Mouse (Mus musculus): ENCODE data around the gene Man2a1. TPM values are rescaled to one million over a fixed set of nuclear protein-coding genes. Genes with fewer than 3 reads are reported as not detected.

Man2a1 gene
- total and polyA plus RNA-seq, 2 experiments from 2014 or later: 3.2 to 19.0 TPM

GRCm38 (mm10) chr17:64641376-64641775, 40.8 kb downstream of the Man2a1 start:
- DNase-seq (ENCODE audit: low spot score) (no peak), ATAC-seq (ENCODE audit: low FRiP score) (no peak)
- H3K9me3 ChIP-seq (ENCODE audit: low read length): no peaks in the 10 kb centered on the region
- H3K36me3 ChIP-seq (ENCODE audit: insufficient read depth, low read length): no peaks in the 10 kb centered on the region
- TF ChIP-seq CTCF (IDR thresholded peaks at IDR 0.05): no peak
- H3K4me2 ChIP-seq (ENCODE audit: low read depth, low read length, poor library complexity, severe bottlenecking): no peak overlapping the region
- no peak overlapping the region for H3K9ac ChIP-seq (replicated peaks; ENCODE audit: low read length, poor library complexity, severe bottlenecking)
- 83% methylated on average over 3 of the region's 3 CpGs for WGBS
- H3K4me1 ChIP-seq (ENCODE audit: insufficient read depth, low read length): peaks cover 2% of the 10 kb centered on the region; the same call in 1 of the 2 replicates
- no peaks in the 10 kb centered on the region for H3K27me3 ChIP-seq (ENCODE audit: insufficient read depth, low read length)
- H3K4me3 ChIP-seq (ENCODE audit: low read depth, low read length): no peak overlapping the region
- no peak overlapping the region for H3K27ac ChIP-seq (ENCODE audit: low read depth, low read length)

- no peak for TF ChIP-seq CTCF (IDR thresholded peaks at IDR 0.05)
- 31% methylated on average over 7 of the region's 7 CpGs for WGBS
Observed at GRCm38 (mm10) chr17:64643644-64644043, 43.1 kb downstream of the Man2a1 start.

DNA sequence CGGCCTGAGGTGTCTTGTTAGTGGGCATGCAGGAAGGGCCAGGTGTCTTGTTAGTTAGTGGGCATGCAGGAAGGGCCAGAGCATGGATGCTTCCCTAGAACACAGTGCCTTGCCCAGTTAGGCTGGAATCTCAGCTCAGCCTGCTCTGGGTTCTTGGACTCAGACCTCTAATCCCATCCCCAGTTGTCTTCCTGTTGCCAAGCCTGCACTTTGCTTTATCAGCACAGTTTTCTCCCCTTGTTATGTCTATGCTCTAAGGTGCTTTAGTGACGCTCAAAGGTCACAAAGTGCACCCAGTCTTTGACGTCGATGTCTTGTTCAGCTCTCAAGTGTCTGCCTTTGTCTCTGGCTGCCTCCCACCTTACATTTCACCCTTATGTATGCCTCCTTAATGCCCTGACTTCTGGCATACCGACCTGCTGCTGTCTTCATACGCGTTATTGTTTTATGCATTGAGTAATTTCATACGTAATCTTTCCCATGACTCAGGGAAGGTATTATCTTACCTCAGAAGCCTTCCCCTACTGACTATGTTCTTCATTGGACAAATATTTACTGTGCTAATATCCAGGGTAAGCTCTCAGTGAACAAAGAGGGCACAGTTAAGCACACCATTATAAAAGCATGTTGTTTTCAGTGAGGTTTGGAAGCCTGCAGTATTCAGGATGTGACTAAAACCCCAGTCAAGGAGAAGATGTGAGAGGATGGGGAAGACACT, 44.5 kb downstream of the Man2a1 start:
- DNase-seq (ENCODE audit: low spot score) (no peak), ATAC-seq (ENCODE audit: low FRiP score) (no peak)
- 83% methylated on average over 8 of the region's 8 CpGs for WGBS
- no peak overlapping the region for H3K27ac ChIP-seq (ENCODE audit: low read depth, low read length)
- H3K4me3 ChIP-seq (ENCODE audit: low read depth, low read length): no peak overlapping the region
- no peaks in the 10 kb centered on the region for H3K27me3 ChIP-seq (ENCODE audit: insufficient read depth, low read length)
- H3K4me2 ChIP-seq (ENCODE audit: low read depth, low read length, poor library complexity, severe bottlenecking): no peak overlapping the region
- no peak overlapping the region for H3K9ac ChIP-seq (replicated peaks; ENCODE audit: low read length, poor library complexity, severe bottlenecking)
- H3K9me3 ChIP-seq (ENCODE audit: low read length): no peaks in the 10 kb centered on the region
- no peak for TF ChIP-seq CTCF (IDR thresholded peaks at IDR 0.05)
- H3K4me1 ChIP-seq (ENCODE audit: insufficient read depth, low read length): peaks cover 2% of the 10 kb centered on the region; the same call in 1 of the 2 replicates
- no peaks in the 10 kb centered on the region for H3K36me3 ChIP-seq (ENCODE audit: insufficient read depth, low read length)

More at GRCm38 (mm10) chr17:64643644-64644043, 43.1 kb downstream of the Man2a1 start:
- Histone ChIP-seq H3K27ac (ENCODE audit: low read depth, low read length) (no peak overlapping the region), H3K36me3 (ENCODE audit: insufficient read depth, low read length) (no peaks in the 10 kb centered on the region), H3K27me3 (ENCODE audit: insufficient read depth, low read length) (no peaks in the 10 kb centered on the region), H3K4me2 (ENCODE audit: low read depth, low read length, poor library complexity, severe bottlenecking) (no peak overlapping the region), H3K4me3 (ENCODE audit: low read depth, low read length) (no peak overlapping the region), H3K9ac (replicated peaks; ENCODE audit: low read length, poor library complexity, severe bottlenecking) (no peak overlapping the region), H3K4me1 (ENCODE audit: insufficient read depth, low read length) (peaks cover 2% of the 10 kb centered on the region; the same call in 1 of the 2 replicates), H3K9me3 (ENCODE audit: low read length) (no peaks in the 10 kb centered on the region)
- DNase-seq (ENCODE audit: low spot score) (no peak), ATAC-seq (ENCODE audit: low FRiP score) (no peak; the same call in 1 of the 2 replicates)

GRCm38 (mm10) chr17:64647396-64647795, 46.9 kb downstream of the Man2a1 start:
- Histone ChIP-seq H3K27me3 (ENCODE audit: insufficient read depth, low read length) (no peaks in the 10 kb centered on the region), H3K9me3 (ENCODE audit: low read length) (no peaks in the 10 kb centered on the region), H3K4me2 (ENCODE audit: low read depth, low read length, poor library complexity, severe bottlenecking) (no peak overlapping the region), H3K9ac (replicated peaks; ENCODE audit: low read length, poor library complexity, severe bottlenecking) (no peak overlapping the region), H3K36me3 (ENCODE audit: insufficient read depth, low read length) (peaks cover 2% of the 10 kb centered on the region), H3K4me3 (ENCODE audit: low read depth, low read length) (no peak overlapping the region), H3K4me1 (ENCODE audit: insufficient read depth, low read length) (peaks cover 2% of the 10 kb centered on the region; the same call in 1 of the 2 replicates), H3K27ac (ENCODE audit: low read depth, low read length) (no peak overlapping the region)
- DNase-seq (ENCODE audit: low spot score) (no peak), ATAC-seq (ENCODE audit: low FRiP score) (no peak)
- WGBS: 75% methylated on average over 9 of the region's 9 CpGs
- TF ChIP-seq CTCF (IDR thresholded peaks at IDR 0.05): no peak

DNA sequence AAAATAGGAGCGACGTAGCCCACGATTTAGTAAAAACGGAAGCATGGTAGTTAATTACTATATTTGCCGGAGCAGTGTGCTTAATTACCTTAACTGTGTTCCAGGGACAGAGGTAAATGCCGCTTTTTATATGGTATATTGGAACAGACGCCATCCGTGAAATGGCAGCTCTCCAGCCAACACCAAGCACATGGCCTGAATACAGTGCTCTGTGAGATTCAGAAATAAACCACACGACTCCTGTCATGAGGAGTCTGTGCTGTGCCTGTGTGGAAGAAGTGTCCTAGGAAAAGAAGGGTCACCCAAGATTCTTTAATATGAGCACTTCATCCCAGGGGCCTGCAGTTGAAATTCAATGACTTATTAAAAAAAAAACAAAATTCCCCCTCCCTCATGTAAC, 50.2 kb downstream of the Man2a1 start:
- no peak for ATAC-seq (ENCODE audit: low FRiP score)
- H3K4me1 ChIP-seq (ENCODE audit: insufficient read depth, low read length): no peaks in the 10 kb centered on the region
- DNase-seq (ENCODE audit: low spot score): no peak
- 97% methylated on average over 9 of the region's 9 CpGs for WGBS
- TF ChIP-seq CTCF (IDR thresholded peaks at IDR 0.05): no peak
- H3K27ac ChIP-seq (ENCODE audit: low read depth, low read length): no peak overlapping the region
- H3K4me3 ChIP-seq (ENCODE audit: low read depth, low read length): no peak overlapping the region
- no peaks in the 10 kb centered on the region for H3K9me3 ChIP-seq (ENCODE audit: low read length)
- H3K36me3 ChIP-seq (ENCODE audit: insufficient read depth, low read length): peaks cover 5% of the 10 kb centered on the region
- H3K4me2 ChIP-seq (ENCODE audit: low read depth, low read length, poor library complexity, severe bottlenecking): no peak overlapping the region
- H3K9ac ChIP-seq (replicated peaks; ENCODE audit: low read length, poor library complexity, severe bottlenecking): no peak overlapping the region
- H3K27me3 ChIP-seq (ENCODE audit: insufficient read depth, low read length): no peaks in the 10 kb centered on the region

DNA sequence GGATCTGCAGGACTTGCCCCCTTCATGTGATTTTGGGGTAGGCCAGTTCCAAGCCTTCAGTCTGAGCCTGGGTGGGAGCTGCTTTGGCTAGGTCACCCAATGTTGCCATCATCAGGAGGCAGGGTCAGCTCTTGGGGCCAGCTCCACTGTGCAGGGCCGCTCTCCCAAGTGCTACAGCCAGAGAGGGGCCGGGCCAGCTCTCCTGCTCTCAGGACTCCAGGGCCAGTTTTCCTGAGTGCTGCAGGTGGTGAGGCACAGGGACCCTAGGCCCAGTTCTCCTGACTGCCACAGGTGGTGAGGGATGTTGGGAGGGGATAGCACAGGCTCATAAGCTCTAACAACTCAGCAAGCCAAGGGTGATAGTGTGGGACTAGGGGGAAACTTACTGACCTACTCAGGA, 53.1 kb downstream of the Man2a1 start:
- 100% methylated on average over 2 of the region's 2 CpGs for WGBS
- no peak for TF ChIP-seq CTCF (IDR thresholded peaks at IDR 0.05)
- Histone ChIP-seq H3K36me3 (ENCODE audit: insufficient read depth, low read length) (peaks cover 7% of the 10 kb centered on the region), H3K4me1 (ENCODE audit: insufficient read depth, low read length) (no peaks in the 10 kb centered on the region), H3K27ac (ENCODE audit: low read depth, low read length) (no peak overlapping the region), H3K4me2 (ENCODE audit: low read depth, low read length, poor library complexity, severe bottlenecking) (no peak overlapping the region), H3K9me3 (ENCODE audit: low read length) (no peaks in the 10 kb centered on the region), H3K27me3 (ENCODE audit: insufficient read depth, low read length) (no peaks in the 10 kb centered on the region), H3K9ac (replicated peaks; ENCODE audit: low read length, poor library complexity, severe bottlenecking) (no peak overlapping the region), H3K4me3 (ENCODE audit: low read depth, low read length) (no peak overlapping the region)
- DNase-seq (ENCODE audit: low spot score): no peak
- ATAC-seq (ENCODE audit: low FRiP score): no peak

All from midbrain, postnatal 0 days (tissue).